Mouse (Mus musculus): ENCODE measurements around the gene Wfdc21. TPM values are rescaled to one million over a fixed set of nuclear protein-coding genes. Genes with fewer than 3 reads are reported as not detected.

Gene Wfdc21
- not detected in 2 replicates for polyA plus RNA-seq (2012; rRNA removed)

- H3K4me3 ChIP-seq (ENCODE audit: insufficient read depth, low read length): no peak within 1 kb of the TSS
- H3K27ac ChIP-seq (ENCODE audit: insufficient read depth, low read length): no peak within 1 kb of the TSS
- no peaks in the 10 kb centered on the region for H3K4me1 ChIP-seq (ENCODE audit: control insufficient read depth, insufficient read depth, low read length)
- TF ChIP-seq CTCF (IDR thresholded peaks at IDR 0.05; ENCODE audit: extremely low read depth, insufficient read depth, low read length): no peak
- no peak for TF ChIP-seq POLR2A (IDR thresholded peaks at IDR 0.05; ENCODE audit: extremely low read depth, insufficient read depth, low read length)
Measured at GRCm38 (mm10) chr11:83746681-83747080, at the start of gene Wfdc21. Gene Wfdc21 (plus strand): TSS chr11:83746940.

- no peaks in the 10 kb centered on the region; the same call in 1 of the 2 replicates for H3K4me1 ChIP-seq (ENCODE audit: control insufficient read depth, insufficient read depth, low read length)
- H3K4me3 ChIP-seq (ENCODE audit: insufficient read depth, low read length): no peak within 1 kb of the TSS
- no peak within 1 kb of the TSS for H3K27ac ChIP-seq (ENCODE audit: insufficient read depth, low read length)
- TF ChIP-seq CTCF (IDR thresholded peaks at IDR 0.05; ENCODE audit: extremely low read depth, insufficient read depth, low read length) (no peak), POLR2A (IDR thresholded peaks at IDR 0.05; ENCODE audit: extremely low read depth, insufficient read depth, low read length) (no peak)
Measured at GRCm38 (mm10) chr11:83703705-83704104, 43.0 kb upstream of the Wfdc21 start, which contains the start of gene Wfdc17. Gene Wfdc17 (plus strand): TSS chr11:83703991.

- H3K4me1 ChIP-seq (ENCODE audit: control insufficient read depth, insufficient read depth, low read length): peaks cover 2% of the 10 kb centered on the region; the same call in 1 of the 2 replicates
- H3K27ac ChIP-seq (ENCODE audit: insufficient read depth, low read length): no peak within 1 kb of the TSS
- TF ChIP-seq POLR2A (IDR thresholded peaks at IDR 0.05; ENCODE audit: extremely low read depth, insufficient read depth, low read length) (no peak), CTCF (IDR thresholded peaks at IDR 0.05; ENCODE audit: extremely low read depth, insufficient read depth, low read length) (no peak)
- H3K4me3 ChIP-seq (ENCODE audit: insufficient read depth, low read length): no peak within 1 kb of the TSS
Measured at GRCm38 (mm10) chr11:83708715-83709114, 38.0 kb upstream of the Wfdc21 start, which contains the start of gene Wfdc18. Gene Wfdc18 (plus strand): TSS chr11:83709015.

- H3K27ac ChIP-seq (ENCODE audit: insufficient read depth, low read length): no peak overlapping the region
- peaks cover 2% of the 10 kb centered on the region; the same call in 1 of the 2 replicates for H3K4me1 ChIP-seq (ENCODE audit: control insufficient read depth, insufficient read depth, low read length)
Measured at GRCm38 (mm10) chr11:83709683-83710082, 37.1 kb upstream of the Wfdc21 start.

GRCm38 (mm10) chr11:83712671-83713070, 34.1 kb upstream of the Wfdc21 start:
- TF ChIP-seq CTCF (IDR thresholded peaks at IDR 0.05; ENCODE audit: extremely low read depth, insufficient read depth, low read length) (no peak), POLR2A (IDR thresholded peaks at IDR 0.05; ENCODE audit: extremely low read depth, insufficient read depth, low read length) (no peak)
- Histone ChIP-seq H3K27ac (ENCODE audit: insufficient read depth, low read length) (no peak overlapping the region), H3K4me1 (ENCODE audit: control insufficient read depth, insufficient read depth, low read length) (peaks cover 2% of the 10 kb centered on the region; the same call in 1 of the 2 replicates), H3K4me3 (ENCODE audit: insufficient read depth, low read length) (no peak overlapping the region)

More at GRCm38 (mm10) chr11:83709683-83710082, 37.1 kb upstream of the Wfdc21 start:
- H3K4me3 ChIP-seq (ENCODE audit: insufficient read depth, low read length): no peak overlapping the region
- TF ChIP-seq POLR2A (IDR thresholded peaks at IDR 0.05; ENCODE audit: extremely low read depth, insufficient read depth, low read length): no peak
- no peak for TF ChIP-seq CTCF (IDR thresholded peaks at IDR 0.05; ENCODE audit: extremely low read depth, insufficient read depth, low read length)

- TF ChIP-seq CTCF (IDR thresholded peaks at IDR 0.05; ENCODE audit: extremely low read depth, insufficient read depth, low read length): no peak
- no peak for TF ChIP-seq POLR2A (IDR thresholded peaks at IDR 0.05; ENCODE audit: extremely low read depth, insufficient read depth, low read length)
- peaks cover 2% of the 10 kb centered on the region; the same call in 1 of the 2 replicates for H3K4me1 ChIP-seq (ENCODE audit: control insufficient read depth, insufficient read depth, low read length)
Measured at GRCm38 (mm10) chr11:83713925-83714324, 32.8 kb upstream of the Wfdc21 start.

GRCm38 (mm10) chr11:83717042-83717665, 29.6 kb upstream of the Wfdc21 start:
- Histone ChIP-seq H3K4me1 (ENCODE audit: control insufficient read depth, insufficient read depth, low read length) (no peaks in the 10 kb centered on the region), H3K4me3 (ENCODE audit: insufficient read depth, low read length) (no peak overlapping the region), H3K27ac (ENCODE audit: insufficient read depth, low read length) (no peak overlapping the region)
- TF ChIP-seq CTCF (IDR thresholded peaks at IDR 0.05; ENCODE audit: extremely low read depth, insufficient read depth, low read length): no peak
- TF ChIP-seq POLR2A (IDR thresholded peaks at IDR 0.05; ENCODE audit: extremely low read depth, insufficient read depth, low read length): no peak

More at GRCm38 (mm10) chr11:83713925-83714324, 32.8 kb upstream of the Wfdc21 start:
- Histone ChIP-seq H3K27ac (ENCODE audit: insufficient read depth, low read length) (no peak overlapping the region), H3K4me3 (ENCODE audit: insufficient read depth, low read length) (no peak overlapping the region)

GRCm38 (mm10) chr11:83720766-83721165, 26.0 kb upstream of the Wfdc21 start:
- no peak for TF ChIP-seq POLR2A (IDR thresholded peaks at IDR 0.05; ENCODE audit: extremely low read depth, insufficient read depth, low read length)
- no peak for TF ChIP-seq CTCF (IDR thresholded peaks at IDR 0.05; ENCODE audit: extremely low read depth, insufficient read depth, low read length)
- H3K4me1 ChIP-seq (ENCODE audit: control insufficient read depth, insufficient read depth, low read length): no peaks in the 10 kb centered on the region
- H3K4me3 ChIP-seq (ENCODE audit: insufficient read depth, low read length): no peak overlapping the region
- H3K27ac ChIP-seq (ENCODE audit: insufficient read depth, low read length): no peak overlapping the region

- H3K4me3 ChIP-seq (ENCODE audit: insufficient read depth, low read length): no peak overlapping the region
- no peak overlapping the region for H3K27ac ChIP-seq (ENCODE audit: insufficient read depth, low read length)
- H3K4me1 ChIP-seq (ENCODE audit: control insufficient read depth, insufficient read depth, low read length): no peaks in the 10 kb centered on the region
- TF ChIP-seq POLR2A (IDR thresholded peaks at IDR 0.05; ENCODE audit: extremely low read depth, insufficient read depth, low read length) (no peak), CTCF (IDR thresholded peaks at IDR 0.05; ENCODE audit: extremely low read depth, insufficient read depth, low read length) (peak; percentile 48)
Measured at GRCm38 (mm10) chr11:83728757-83729432, 17.8 kb upstream of the Wfdc21 start.
